Mouse (Mus musculus): ENCODE measurements around the gene Prelp. TPM values are rescaled to one million over a fixed set of nuclear protein-coding genes. Genes with fewer than 3 reads are reported as not detected.

Prelp gene
- total RNA-seq, 2 experiments from 2014 or later: 4.6 to 10.2 TPM

- no peak for DNase-seq (ENCODE audit: low spot score in 2 of 2)
These were observed 60.2 kb downstream of the Prelp start for GRCm38 (mm10) chr1:133861028-133861427.

Other genes starting within 250 kb of the Prelp start
- gene Lax1, start 231.3 kb downstream of the Prelp start, total RNA-seq (2021): not detected
- 10 to 100 TPM; 62.9 to 67.4 TPM for gene Atp2b4, start 120.4 kb downstream of the Prelp start, total RNA-seq (2021)
- 1 to 10 TPM in 1 of 2 experiments, under 1 TPM in 1; 0.60 to 1.3 TPM for gene Optc, start 13.4 kb downstream of the Prelp start, total RNA-seq (2021)
- 1 to 10 TPM; 3.3 to 4.5 TPM for gene Fmod, start 115.8 kb upstream of the Prelp start, total RNA-seq (2021)
- gene Btg2, start 157.7 kb upstream of the Prelp start, total RNA-seq (2021): 10 to 100 TPM; 14.1 to 19.2 TPM
- gene Chit1, start 189.8 kb upstream of the Prelp start, total RNA-seq (2021): under 1 TPM in 1 of 2 experiments, not detected in 1; 0.39 TPM

All from layer of hippocampus, postnatal 14 days (tissue).